Mouse (Mus musculus) ES-E14 (cell line): ENCODE results near the gene Tubgcp3.

ENCODE experiments used
- CHD2 ChIP-seq: IDR thresholded peaks from 2 replicates; pipeline ENCODE4 v1.6.1; 2014; ENCODE audit warnings: mild to moderate bottlenecking, low read depth, low read length, inconsistent platforms
- HCFC1 ChIP-seq: IDR thresholded peaks from 2 replicates; pipeline ENCODE4 v1.6.1; 2012; ENCODE audit warnings: low read length, inconsistent platforms, borderline replicate concordance; ENCODE audit not compliant: insufficient read depth
- ZNF384 ChIP-seq: IDR thresholded peaks from 2 replicates; pipeline ENCODE4 v1.6.1; 2012; ENCODE audit warnings: low read depth, low read length, inconsistent platforms

- TF ChIP-seq CHD2 (no peak), ZNF384 (no peak), HCFC1 (no peak)
Observed at GRCm38 (mm10) chr8:12650495-12650894, 21.6 kb downstream of the Tubgcp3 start.
